Mouse (Mus musculus): Measurements from ENCODE around the gene Ovca2.

DNA sequence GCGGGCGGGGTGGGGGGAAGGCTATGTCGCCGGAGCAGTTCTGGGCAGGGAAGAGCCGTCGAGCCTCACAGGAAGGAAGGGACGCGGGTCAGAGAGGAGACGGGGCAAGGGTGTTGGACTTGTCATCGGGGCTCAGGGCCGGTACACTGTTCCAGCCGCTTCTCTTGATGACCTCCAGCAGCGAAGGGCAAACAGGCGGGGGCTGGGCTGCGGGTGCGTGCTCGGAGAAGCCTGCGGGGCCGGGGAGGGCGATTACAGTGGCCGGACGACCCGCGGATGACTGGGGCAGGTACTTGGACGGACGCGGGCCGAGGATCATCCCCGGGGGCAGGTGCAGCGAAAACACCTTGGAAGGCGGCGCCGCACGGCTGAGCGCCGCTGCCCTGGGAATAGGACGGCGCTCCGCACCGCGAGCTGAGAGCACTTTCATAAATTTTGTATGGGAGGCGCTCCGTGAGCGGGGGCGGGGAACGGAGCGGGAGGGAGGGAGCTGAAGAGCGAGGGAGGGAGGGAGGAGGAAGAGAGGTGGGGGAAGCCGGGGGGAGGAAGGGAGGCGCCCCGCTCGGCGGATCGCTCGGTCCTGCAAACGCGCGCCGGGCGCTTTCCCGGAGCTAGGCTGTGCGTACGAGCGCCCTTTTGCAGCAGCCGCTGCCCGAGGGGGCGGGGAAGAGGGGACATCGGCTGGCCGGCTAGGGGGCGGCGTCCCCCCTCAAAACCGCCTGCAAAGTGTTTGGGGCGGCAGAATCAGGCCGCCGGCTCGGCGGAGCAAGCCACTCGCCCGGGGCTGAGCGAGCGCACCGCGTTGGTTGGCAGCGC is 14.8 kb upstream of the Ovca2 start, which contains the start of gene Rtn4rl1:
- TF ChIP-seq CTCF (conservative IDR thresholded peaks at IDR 0.05; ENCODE audit: low read length): no peak
- no peak for TF ChIP-seq POU5F1 (IDR thresholded peaks at IDR 0.05; ENCODE audit: borderline replicate concordance, low read length)
